Mouse (Mus musculus) mouse embryonic stem cell (cell line): ENCODE data around the gene Plekhg6.

ENCODE experiments used
- in situ Hi-C, 2 experiments: fragments of 300-500 bp; cut with MboI; formaldehyde crosslinking; loops; 1 replicate in 1 of 2; 3 replicates in 1 of 2; pipeline ENCODE4 v1.14.3; 2019 to 2020; ENCODE audit warnings: low sequenced_read_pairs in 2 of 2, low pct_unique_long_range_greater_than_20kb in 1 of 2, mixed read lengths in 1 of 2; ENCODE audit not compliant: unreplicated experiment in 1 of 2

Plekhg6 gene

DNA sequence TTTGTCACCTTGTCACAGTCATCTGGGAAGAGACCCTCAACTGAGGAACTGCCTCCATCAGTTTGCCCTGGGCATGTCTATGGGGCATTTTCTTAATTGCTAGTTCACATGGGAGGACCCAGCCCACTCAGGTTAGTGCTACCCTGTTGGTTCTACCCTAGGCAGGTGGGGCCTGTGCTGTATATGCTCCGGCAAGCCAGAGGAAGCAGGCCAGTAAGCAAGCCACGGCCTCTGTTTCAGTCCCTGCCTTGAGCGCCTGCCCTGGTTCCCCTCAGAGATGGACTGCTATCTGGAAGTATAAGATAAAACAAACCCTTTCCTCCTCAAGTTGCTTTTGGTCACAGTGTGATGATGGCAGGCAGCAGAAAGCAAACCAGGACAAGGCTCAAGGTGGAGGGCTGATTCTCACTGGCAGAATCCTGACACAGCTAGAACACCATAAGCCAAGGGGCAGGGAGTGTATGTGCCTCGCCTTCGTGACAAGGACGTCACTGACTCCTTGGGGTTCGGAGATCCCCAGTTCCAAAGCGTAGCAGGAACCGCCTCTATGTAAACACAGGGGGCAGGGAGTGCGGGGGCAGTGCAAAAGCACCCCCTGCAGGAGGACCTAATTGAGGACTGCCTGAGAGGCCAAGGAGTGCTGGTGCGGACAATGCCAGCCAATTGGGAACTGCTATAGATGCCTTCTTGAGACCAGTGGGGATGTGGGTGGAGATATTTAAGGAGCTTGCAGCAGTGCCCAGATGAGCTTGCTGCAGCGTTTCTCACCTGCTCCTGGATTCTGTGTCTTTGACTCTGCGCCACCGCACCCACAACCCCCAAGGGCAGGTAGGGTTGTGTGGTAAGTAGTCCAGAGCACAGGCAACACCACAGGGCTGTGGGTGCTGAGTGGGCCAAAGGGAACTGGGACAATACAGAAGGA, 25.1 kb upstream of the Plekhg6 start:
- in situ Hi-C loops: no loop called here

DNA sequence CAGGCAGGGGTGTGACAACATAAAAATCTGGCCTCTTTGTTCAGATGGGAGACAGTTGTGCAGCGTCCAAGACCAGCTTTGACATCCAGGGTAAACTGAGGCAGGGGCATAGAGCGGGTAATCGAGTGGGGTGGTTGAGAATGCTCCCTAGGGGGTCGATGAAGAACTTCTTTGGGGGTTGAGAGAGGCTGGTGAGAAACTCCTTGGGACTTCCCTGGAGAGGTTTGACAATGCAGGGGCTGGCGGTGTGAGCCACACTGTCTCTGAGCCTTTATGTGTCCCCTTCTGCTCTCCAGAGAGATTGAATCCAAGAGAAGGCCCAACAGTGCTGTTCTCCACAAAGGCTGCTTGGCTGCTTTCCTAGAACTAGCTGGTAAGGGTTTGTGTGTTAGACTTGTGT, 9.3 kb upstream of the Plekhg6 start:
- in situ Hi-C loops: no loop called here

DNA sequence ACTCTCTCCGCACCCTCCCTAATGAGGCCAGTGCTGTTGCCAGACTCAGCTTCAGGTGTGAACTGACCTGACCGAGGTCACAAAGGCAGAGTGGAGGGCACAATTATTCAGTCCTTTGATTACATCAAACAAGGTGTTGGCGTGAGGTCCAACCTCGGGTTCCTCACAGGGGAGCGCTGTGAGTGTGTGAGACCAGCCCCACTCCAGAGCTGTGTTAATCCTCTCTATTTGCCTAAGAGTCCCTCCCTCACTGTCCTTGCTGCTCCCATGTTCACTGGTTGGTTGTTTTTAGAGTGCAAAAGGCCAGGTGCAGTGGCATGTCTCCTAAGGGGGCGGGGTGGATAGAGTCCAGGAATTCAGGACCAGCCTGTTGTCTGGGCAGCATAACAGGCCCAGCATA, 5.5 kb upstream of the Plekhg6 start:
- in situ Hi-C loops: no loop called here

DNA sequence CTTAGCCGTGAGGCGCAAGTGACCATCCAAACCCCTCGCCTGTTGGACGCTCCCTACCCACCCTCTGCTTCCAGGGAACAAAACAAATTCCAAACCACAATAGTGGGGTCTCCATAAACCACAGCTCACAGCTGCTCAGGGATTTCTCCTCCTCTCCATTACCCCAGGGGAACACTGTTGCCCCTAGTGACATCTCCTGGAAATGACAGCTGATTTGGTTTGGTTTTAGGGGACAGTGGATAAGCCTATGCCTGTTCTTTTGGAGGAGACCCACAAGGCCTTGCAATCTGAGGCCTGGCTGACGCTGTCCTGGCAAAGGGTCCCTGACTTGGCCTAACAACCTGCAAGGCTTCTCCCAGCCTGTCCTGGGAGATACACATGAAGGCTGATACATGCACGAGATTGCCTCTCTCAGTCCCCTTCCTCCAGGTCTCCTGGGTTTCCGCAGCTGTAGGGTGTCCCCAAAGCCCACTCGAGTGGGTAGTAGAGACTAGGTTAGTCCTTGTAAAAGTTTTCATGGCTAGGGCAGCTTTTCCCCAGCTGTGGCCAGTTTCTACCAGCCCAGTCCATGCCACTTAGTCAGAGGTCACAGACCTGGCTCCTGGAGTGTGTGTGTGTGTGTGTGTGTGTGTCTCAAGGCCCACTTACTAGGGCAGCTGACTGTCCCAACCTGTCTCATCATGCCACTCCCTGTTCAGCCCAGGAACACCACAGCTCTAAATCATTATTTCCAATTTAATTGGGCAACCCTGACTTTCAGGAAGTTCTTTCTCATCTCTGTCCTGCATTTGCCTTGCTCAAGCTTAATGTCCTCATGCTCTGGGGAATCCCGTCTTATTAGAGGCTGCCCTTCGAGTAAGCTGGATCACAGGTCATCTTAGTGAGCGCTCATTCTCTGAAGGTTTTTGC, 4.7 kb upstream of the Plekhg6 start:
- in situ Hi-C loops: no loop called here

DNA sequence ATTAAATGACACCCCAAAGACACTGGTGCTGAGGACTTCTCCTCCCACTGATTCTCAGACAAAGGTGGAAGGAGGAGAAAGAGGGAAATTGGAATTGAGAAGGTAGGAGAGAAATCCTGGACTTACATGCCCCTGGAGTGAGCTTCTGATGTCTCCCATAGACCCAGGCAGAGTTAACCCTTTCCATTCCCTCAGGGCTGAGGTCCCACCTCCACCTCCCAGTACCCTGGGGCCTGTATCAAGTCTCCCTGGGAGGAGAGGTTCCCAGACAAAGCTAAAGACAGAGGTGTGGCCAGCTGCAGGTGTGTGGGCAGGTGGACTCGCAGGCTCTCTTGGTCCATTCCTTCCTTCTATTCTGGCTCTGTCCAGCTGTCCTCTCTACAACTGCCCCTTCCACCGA, 1.4 kb upstream of the Plekhg6 start:
- in situ Hi-C loops: no loop called here

DNA sequence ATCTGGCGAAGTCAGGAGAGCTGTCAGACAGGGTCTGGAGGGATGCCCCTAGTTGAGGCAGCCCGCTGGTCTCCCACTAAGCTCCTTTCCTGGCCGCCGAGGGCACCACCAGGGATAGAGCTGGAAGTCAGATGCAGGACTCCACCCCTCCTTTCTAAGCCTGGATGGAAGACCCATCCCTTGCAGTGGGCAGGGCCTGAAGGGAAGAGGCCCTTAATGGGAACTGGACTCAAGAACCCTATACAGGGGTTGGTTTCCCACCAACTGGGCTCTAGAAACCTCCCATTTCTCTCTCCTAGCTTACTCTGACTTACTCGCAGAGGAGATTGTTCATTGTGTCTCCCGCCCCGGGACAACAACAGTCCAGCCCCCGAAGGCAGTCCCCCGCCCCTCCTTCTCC, 812 bp downstream of the Plekhg6 start:
- in situ Hi-C loops: no loop called here

DNA sequence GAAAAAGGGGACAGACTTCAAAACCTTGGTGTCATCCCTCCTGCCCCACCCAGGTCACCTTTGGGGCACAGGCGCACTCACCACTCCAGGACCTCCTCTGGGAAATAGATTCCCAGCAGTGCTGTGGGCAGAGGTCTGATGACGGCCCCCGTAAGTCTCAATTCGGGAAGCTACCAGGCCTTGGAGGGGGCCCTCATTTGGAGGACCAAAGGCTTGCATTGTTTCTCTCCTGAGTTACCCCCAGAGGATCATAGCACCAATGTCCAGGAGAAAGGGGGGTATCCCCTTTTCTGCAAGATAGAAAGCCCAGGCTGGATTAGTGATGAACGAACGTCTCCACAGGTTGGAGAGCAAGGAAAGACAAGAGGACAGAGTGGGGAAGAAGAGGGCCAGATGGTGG, 2.0 kb downstream of the Plekhg6 start:
- in situ Hi-C loops: no loop called here

DNA sequence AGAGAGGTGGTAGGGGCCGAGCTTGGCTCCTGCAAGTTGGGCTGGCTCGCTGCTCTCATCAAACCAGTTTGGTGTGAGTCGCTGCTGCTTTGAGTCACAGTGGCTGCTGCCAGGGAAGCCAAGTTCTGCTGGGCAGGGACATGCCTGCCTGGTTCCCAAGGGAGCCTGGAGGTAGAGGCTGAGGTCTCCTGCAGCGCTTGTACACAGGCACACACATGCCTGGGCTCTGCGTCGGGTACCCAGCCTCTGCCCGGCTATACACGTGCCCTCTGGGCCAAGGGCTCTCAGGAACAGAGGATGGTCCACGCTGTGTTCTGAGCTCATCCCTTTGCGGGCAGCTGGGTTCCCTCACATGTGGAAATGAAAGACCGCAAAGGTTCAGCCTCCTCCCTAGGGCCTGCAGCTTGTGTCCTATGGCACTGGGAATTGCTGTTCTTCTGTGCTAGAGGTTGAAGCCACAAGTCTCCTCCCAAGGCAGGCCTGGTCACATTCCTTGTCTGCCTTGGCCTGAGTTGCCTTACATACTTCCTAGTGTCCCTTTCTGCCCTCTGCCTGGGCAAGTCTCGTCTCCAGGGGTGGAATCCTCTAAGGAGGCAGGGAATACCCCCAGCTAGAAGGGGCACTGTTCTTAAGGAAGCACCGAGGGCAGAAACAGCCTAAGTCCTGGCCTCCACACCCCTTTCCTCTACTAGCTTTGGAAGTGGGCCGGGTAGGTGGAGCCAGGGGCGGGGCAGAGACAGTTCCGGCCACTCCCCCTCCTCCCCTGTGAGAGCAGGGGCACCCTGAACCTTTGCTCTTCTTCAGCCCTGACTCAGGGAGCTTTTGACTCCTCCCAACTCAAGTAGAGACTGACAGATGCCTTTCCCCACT, 2.8 kb downstream of the Plekhg6 start:
- in situ Hi-C loops: no loop called here

DNA sequence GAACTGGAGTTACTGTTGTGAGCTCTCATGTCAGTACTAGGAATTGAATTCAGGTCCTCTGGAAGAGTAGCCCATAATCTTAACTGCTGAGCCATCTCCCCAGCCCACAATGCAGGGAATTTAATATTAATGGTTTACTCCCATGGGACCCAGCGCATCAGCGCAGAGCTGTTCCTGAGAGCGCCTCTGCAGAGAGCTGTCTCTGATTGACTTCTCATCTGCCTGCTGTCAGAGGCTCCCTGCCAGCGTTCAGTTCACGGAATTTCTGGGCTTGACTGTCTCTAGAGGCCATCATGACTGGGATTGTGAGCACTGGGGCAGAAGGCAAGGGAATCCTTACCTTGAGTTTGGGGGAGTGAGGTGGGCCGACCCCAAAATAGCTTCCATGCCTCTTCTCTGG, 3.6 kb downstream of the Plekhg6 start:
- in situ Hi-C loops: no loop called here

DNA sequence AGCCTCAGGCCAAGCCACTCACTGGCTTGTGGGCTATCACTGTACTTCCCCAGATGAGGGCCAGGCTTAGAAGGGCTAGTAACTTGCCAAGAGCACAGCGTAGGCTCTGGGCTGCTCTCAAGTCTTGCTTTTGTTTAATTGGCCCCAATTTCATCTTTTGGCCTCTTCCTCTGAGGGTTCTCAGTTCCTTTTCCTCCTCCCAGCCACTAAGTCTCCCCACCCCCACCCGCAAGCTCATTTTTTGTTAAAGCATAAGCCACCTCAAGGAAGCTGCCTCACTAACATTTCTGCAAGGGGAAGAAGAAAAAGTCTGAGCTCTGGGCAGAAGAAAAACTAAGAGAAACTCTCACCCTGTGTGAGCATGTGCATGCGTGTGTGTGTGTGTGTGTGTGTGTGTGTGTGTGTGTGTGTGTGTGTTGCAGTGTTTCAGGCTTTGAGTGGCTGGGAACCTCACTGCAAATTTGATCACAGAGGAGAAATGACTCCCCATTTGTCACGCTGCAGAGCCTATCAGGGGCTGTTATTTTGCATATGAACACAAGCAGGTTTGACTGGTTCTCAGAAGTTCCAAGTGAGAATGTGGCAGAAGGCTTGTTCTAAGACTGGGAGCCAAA, 12.7 kb downstream of the Plekhg6 start:
- in situ Hi-C loops: loop anchor here (5.0 to 10.0 kb wide), 2 partner anchors 47 to 49 kb away; no protein-coding TSS in a partner anchor

DNA sequence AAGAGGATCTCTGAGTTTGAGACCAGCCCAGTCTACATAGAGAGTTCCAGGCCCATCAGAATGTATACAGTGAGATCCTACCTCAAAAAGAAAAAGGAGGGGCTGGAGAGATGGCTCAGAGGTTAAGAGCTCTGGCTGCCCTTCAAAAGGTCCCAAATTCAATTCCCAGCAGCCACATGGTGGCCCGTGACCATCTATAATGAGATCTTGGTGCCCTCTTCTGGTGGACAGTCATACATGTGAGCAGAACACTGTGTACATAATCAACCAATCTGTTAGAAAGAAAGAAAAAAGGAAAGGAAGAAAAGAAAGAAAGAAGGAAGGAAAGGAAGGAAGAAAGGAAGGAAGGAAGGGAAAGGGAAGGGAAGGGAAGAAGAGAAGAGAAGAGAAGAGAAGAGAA, 14.5 kb downstream of the Plekhg6 start:
- in situ Hi-C loops: loop anchor here (5.0 to 10.0 kb wide), 2 partner anchors 49 to 51 kb away; no protein-coding TSS in a partner anchor

DNA sequence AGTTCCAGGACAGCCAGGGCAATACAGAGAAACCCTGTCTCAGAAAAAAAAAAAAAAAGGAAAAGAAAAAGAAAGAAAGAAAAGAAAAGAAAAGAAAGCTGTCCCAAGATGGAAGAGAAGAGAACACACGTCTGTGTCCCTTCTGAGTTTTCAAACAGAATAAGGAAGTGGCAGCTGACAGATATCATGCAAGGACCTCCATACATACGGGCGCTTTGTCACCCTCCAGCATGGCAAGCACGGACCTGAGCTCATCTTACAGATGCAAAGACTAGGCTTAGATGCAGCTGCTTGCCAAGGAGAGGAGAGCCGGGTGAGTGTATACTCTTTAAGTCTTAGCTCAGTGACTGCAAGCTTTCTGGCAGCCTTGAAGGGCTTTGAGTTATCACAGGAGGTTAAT, 15.1 kb downstream of the Plekhg6 start:
- in situ Hi-C loops: loop anchor here (5.0 to 10.0 kb wide), 2 partner anchors 49 to 52 kb away; no protein-coding TSS in a partner anchor

DNA sequence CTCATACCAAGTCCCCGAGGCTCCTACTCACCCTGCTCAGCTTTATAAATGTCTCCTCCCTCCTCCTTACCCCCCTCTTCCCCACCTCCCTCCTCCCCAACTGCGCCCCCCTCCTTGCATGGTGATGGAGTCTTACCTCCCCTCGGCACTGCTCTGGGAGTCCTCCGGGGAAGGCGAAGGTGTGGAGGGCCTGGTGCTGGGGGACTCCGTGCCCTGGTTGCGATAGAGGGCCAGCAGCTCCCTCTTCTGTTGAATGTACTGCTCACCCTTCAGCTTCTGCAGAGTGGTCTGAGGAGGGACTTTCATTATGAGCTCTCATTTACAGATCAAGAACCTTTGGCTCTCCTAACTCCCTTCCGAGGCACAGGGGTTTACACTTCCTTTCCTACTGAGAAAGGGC, 16.1 kb downstream of the Plekhg6 start:
- in situ Hi-C loops: loop anchor here in 1 of 2 experiments (10.0 kb wide), 1 partner anchor 50 kb away; no protein-coding TSS in a partner anchor

DNA sequence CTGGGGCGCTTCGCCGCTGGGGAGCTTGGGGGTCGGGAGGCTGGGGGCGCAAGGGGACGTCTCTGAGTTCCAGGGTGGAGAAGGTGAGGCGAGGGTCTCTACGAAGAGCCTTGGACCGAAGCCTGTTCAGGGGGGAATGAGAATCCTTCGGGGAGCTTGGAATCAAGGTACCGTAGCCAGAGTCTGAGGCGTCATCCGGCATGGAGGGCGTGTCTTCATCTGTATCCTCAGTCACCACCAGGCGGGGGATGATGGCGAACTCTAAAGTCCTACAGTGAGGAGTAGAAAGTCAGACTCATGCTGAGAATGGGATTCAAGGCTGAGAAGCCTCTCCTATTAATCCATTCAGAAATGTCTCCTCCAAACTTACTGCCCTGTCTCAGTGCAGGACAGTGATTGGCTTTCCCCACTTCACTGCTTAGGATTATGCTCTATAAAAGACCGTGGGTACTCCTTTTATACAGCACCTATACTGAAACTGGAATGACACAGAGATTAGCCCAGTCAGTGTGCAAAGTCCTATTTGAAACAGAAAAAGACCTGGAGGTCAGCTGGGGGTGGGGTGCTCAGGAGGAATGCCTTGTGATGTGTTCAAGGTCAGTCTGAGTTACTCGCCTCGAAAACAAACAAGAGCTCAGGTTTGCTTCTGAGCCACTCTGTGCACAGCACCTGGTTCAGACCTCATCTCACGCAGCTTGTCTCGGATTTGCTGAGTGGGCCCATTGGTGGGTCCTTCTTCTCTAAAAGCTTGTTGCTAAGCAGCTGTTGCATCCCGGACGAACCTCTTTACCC, 16.9 kb downstream of the Plekhg6 start:
- in situ Hi-C loops: loop anchor here in 1 of 2 experiments (10.0 kb wide), 1 partner anchor 51 kb away; no protein-coding TSS in a partner anchor

DNA sequence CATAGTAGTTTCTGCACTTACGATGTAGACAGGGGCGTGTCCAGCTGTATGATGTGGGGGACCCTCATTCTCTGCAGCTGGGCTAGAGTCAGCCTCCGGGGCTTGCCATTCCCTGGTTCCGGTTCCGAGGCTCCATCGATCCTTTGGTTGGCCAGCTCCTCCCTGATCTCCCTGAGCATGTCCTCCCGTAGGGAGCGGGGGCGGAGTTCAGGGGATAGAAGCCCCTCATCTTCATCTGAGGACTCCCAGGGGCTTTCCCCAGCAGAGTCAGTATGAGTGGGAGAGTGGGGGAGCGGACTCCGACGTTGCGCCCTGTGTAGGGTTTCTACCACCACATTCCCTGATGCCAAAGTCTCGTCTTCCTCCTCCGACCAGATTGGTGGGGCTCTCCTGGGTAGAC, 17.6 kb downstream of the Plekhg6 start:
- in situ Hi-C loops: loop anchor here in 1 of 2 experiments (10.0 kb wide), 1 partner anchor 52 kb away; no protein-coding TSS in a partner anchor

DNA sequence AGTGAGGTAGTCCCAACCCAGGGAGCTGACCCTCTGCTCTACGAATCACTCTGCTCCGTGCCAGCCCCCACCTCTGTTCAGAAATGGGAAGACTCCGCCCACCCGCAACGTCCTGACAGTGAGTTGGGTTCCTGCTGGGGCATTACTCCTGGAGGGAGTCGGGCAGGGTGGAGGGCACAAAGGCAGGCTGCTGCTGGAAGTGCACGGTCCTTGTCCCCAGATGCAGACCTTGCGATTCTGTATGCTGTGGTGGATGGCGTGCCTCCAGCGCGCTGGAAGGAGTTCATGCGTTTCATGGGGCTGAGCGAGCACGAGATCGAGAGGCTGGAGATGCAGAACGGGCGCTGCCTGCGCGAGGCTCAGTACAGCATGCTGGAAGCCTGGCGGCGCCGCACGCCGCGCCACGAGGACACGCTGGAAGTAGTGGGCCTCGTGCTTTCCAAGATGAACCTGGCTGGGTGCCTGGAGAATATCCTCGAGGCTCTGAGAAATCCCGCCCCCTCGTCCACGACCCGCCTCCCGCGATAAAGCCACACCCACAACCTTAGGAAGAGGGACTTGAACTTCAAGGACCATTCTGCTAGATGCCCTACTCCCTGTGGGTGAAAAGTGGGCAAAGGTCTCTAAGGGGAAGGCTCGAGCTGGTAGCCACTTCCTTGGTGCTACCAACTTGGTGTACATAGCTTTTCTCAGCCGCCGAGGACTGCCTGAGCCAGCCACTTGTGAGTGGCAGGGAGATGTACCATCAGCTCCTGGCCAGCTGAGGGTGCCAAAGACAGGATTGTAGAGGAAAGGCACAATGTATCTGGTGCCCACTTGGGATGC, 18.9 kb downstream of the Plekhg6 start:
- in situ Hi-C loops: loop anchor here in 1 of 2 experiments (10.0 kb wide), 1 partner anchor 53 kb away; no protein-coding TSS in a partner anchor
